Mouse (Mus musculus) neural tube, embryonic 10.5 days (tissue): Measurements from ENCODE around the gene Psmc3ip.

Experiments
- DNase-seq: peaks from one replicate; pipeline ENCODE4 v3.0.0-alpha.2; 2017; ENCODE audit warnings: low spot score; ENCODE audit errors: extremely low spot score

The Psmc3ip gene

DNA sequence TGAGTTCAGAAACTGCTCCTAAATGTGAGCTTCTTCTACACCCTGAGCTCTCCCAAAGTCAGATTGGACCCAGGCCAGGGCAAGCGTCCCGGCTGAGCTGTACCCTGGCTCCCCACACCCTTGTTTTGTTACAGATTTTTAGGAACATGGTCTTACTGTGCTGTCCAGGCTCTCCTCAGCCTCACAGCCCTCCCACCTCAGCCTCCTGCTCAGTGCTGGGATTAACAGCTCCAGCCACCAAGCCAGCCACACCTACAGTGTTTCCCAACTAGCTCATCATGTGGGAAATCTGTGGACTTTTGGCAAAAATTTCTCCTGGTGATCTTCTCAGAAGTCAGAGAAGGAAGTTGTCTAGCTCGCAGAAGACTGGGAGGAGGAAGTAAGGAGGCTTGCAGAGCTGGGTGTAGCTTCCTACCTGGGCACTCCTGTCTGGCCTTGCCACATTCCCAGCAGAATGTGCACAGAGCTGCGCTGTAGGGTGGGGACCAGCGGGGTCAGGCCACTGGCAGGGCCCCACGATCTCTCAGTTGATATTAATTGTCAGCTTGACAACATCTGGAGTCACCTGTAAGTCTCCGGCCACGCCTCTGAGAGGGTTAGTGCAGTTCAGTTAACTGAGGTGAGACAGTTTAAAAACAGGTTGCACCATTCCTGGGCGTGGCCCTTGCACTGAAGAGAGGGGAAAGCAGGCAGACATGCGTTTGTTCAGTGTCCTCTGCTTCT lies 42.3 kb downstream of the Psmc3ip start:
- DNase-seq, result no peak

DNA sequence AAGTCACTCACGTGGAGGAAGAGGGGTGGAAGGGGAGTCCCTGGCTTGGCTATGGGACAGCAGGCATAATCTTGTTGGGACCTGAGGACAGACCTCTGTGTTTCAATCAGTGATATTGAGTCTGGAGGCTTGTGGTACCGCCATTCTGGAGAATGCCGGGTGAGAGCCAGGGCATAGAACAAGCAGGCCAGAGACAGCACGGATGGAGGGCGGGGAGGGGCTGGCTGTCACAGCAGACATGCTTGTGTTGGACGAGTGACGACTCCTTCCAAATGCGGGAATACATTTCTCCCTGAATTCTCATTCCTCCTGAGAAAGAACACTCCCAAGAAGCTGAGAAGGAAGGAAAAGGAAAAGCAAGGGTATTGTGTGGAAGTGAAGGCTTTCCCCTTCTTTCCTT lies 43.6 kb downstream of the Psmc3ip start:
- DNase-seq, result no peak

DNA sequence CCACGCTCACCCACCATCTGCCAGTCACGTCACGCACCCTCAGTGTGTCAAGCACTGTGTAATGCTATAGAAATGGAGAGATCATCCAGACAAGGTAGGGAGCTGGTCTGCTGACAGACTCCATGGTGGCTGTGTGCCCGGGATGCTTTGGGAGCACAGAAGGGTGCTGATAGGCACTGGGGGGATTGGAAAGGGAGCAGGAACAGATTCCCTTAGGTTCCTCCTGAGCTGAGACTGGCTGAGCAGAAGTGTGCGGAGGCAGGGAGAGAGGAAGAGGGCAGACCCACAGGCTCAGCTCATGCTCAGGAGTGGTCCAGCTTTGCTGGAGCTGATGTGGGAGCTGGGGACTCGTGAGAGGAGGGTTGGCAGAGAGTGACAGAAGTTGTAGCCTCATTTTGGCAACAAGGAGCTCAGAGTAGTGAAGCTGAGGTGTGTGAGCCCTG lies 44.2 kb downstream of the Psmc3ip start:
- no peak for DNase-seq

- DNase-seq, result no peak
Observed at GRCm38 (mm10) chr11:101050359-101050758, 44.9 kb downstream of the Psmc3ip start.

- no peak for DNase-seq
Observed at GRCm38 (mm10) chr11:101047502-101047901, 47.7 kb downstream of the Psmc3ip start.

DNA sequence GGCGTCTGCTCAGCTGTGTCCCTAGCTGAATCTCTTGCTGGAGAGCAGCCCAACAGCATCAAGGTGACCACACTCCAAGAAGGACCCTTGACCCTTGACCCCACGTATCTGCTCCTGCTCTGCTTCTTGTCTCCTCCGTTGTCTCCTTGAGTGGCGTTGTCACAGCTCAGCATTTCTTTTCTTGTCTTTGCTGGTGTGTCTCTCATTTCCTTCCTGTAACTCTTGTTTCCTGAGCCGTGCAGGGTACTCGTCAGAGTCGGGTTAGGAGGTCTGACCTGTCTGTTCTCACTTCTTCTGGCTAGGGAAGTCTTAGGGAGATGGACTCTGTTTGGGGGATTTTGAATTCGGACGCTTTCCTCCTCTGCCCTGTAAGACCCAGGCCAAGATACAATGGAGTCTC lies 48.8 kb downstream of the Psmc3ip start:
- no peak for DNase-seq

DNA sequence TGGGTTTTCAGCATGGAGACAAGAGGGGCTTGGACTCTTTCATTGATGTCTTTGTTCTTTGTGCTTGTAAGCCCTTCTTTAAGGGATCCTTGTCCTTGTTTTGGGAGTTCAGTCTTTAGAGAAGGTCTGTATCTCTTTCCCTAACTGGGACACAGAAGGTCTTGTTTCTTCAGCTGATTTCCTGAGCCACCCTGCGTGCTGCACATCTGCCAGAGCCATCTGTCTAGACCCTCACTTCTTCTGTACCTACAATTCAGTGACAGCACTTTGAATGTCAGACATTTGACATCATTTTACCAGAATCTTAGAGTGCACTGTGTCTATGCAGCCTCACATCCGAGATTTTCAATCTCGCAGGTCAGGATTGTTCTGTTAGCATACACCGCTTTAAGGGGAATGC lies 49.4 kb downstream of the Psmc3ip start:
- no peak for DNase-seq
